Mouse (Mus musculus): ENCODE data around the gene Lypd6b. TPM values are rescaled to one million over a fixed set of nuclear protein-coding genes. Genes with fewer than 3 reads are reported as not detected.

The Lypd6b gene
- total RNA-seq, 1 experiment from 2014 or later, result 1.9 TPM

- DNase-seq, result no peak
Observed at GRCm38 (mm10) chr2:49822312-49822711, 34.8 kb downstream of the Lypd6b start.

- DNase-seq, result no peak
Observed at GRCm38 (mm10) chr2:49825588-49825987, 38.1 kb downstream of the Lypd6b start.

DNA sequence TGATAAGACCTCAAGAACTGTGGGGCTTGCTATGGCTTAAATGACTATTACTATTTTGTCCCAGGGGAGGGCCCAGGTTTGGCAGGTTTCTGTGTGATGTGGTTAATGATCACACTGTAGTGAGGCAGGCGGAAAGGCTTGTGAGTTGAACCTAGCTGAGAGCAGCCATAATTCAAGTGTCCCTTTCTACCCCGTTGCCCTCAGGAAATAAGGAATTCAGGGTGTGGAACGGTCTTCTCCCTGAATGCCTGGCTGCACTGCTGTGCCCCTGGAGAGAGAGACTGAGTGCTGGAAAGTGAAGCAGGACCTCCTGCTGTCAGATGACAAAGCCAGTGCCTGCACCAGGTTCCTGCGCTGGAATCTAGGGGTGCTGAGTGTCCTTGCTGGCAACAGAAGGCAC is 40.3 kb downstream of the Lypd6b start:
- no peak for DNase-seq

GRCm38 (mm10) chr2:49830369-49830768 is 42.9 kb downstream of the Lypd6b start:
- no peak for DNase-seq

- no peak for DNase-seq
Observed at GRCm38 (mm10) chr2:49832277-49832803, 44.9 kb downstream of the Lypd6b start.

DNA sequence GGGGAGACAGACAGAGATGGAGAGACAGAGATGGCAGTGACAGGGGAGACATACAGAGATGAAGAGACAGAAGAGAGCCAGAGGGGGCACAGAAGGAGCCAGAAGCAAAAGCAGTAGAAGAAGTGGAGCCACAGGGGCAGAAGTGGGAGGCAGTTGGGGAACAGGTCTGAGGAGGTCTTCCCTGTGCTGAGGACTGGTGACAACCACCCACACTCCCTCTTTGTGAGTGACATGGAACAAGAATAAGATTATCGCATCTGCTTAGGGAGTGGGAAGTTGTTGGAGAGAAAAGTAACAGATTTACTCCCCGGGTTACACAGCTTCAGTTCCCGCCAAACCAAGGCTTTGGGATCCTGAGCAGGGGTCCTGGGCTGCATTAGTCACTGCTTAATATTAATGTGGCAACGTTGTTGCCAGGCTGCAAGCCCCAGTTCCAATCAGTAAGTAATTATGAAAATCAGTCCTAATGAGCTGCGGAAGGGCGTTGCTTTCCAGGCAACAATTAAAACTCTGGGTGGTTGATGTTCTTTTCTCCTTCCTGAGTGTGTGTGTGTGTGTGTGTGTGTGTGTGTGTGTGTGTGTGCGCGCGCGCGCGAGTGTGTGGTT is 50.1 kb downstream of the Lypd6b start:
- DNase-seq, result no peak

DNA sequence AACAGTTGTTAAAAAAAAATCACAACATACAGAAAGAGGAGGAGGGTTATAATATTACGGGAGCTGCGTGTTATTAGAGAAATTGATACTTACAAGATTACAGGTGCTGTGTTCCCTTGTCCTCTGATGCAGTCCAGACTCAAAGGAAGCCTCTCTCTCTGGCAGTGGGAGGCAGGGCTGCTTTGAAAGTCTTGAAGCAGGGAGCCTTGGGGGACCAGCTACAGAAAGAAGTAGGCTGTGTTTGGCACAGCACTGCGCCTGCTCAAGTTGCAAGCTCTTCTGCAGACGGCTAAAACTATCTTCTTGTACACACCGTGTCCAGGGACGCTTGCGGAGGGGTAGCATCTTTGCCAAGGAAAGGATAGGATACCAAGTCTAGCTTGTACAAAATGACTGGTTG is 51.1 kb downstream of the Lypd6b start:
- no peak for DNase-seq

DNA sequence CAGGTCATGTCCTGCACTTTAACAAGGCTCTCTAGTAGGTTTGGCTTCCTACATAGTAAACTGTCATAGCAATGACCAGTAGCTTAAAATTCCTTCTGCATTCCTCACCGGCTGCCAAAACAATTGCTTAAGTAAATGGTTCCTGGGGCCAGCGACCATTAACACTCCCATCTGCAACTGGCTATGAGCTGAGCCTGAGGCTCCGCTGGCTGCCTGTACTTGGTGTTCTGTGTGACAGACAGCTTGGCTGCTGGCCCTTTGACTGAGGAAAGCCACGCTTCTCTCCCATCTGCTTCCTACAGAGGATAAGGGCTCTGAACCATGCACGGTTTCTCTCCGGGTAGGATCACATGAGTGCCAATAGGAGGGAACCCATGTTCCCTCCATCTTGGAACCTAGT is 53.1 kb downstream of the Lypd6b start:
- DNase-seq, result peak; percentile 20

- no peak for DNase-seq
Observed at GRCm38 (mm10) chr2:49841089-49841488, 53.6 kb downstream of the Lypd6b start.

- no peak for DNase-seq
Observed at GRCm38 (mm10) chr2:49845104-49845503, 57.6 kb downstream of the Lypd6b start.

GRCm38 (mm10) chr2:49846097-49846496 is 58.6 kb downstream of the Lypd6b start:
- DNase-seq, result no peak

- no peak for DNase-seq
Observed at GRCm38 (mm10) chr2:49846880-49847279, 59.4 kb downstream of the Lypd6b start.

DNA sequence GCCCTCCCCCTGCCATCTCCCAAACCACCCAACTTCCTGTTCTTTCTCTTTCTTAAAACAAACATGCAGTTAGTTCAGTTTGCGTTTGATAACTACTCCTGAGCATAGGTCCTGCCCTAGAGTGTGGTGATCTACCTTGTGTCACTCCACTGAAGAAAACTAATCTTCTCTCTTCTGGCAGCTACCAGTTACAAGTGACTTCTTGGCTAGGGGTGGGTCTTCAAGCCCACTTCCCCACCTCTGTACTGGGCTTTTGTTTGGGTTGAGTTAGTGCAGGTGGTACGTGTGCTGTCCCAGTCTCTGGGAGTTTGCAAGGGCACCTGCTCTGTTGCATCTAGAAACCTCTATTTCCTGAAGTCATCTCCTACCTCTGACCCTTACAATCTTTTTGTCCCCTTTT is 60.3 kb downstream of the Lypd6b start:
- no peak for DNase-seq

GRCm38 (mm10) chr2:49849771-49850170 is 62.3 kb downstream of the Lypd6b start:
- DNase-seq, result no peak

GRCm38 (mm10) chr2:49851977-49852376 is 64.5 kb downstream of the Lypd6b start:
- no peak for DNase-seq

DNA sequence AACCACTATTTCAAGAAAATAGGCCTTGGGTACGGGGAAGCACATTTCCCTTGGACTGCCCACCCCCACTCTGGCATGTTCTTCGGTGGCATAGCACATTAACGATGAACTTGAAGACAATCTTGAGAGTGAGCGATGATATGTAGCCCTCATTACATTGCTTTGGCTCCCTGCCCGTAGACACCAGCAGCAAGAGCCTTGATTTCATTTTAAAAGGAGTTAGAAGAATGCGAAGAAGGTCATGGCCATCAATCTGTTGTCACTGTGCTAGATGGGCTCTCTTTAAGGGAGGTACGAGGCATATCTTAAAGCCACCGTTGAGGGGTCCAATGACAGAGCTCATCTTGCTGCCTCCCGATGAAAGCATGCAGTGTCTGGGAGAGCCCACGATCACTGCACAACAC is 68.7 kb downstream of the Lypd6b start:
- DNase-seq, result peak; percentile 29

DNA sequence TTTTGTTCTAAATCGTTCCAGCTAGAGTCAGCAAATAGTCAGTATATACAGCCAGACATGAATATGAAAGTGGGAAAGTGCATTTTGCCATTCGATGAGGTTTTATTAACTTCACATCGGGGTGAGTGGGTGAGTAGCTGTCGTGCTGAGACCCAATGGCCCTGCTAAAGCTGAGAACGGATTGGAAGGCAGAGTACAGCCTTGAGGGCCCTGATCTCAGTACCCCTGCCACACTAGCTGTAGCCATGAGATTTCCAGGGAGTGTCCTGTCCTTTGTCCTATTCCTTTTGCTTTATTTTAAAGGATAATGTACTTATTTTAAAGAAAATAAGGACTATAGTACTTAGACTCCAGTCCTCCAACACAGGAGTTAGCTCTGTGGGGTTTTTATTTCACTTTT is 69.1 kb downstream of the Lypd6b start:
- DNase-seq, result no peak

GRCm38 (mm10) chr2:49860219-49860962 is 72.9 kb downstream of the Lypd6b start:
- DNase-seq, result no peak

GRCm38 (mm10) chr2:49860969-49861592 is 73.6 kb downstream of the Lypd6b start:
- DNase-seq, result no peak

DNA sequence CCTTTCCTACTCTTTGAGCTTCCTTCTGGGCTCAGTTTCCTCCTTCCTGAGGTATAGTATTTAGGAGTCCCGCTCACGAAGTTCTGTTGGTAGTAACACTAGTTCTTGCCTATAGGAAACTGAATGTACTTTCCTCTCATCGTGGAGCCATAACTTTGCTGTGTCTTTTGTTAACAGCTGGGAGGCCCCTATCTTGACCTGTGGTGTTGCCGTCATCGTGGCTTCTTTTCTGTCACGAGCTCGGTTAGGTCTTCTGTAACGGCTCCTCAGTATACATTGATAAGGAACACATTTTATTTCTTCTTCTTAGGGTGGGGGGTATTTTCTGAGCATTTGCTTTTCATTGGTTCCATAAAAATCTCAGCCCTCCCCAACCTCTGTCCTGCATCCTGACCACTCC is 74.2 kb downstream of the Lypd6b start:
- DNase-seq, result no peak

GRCm38 (mm10) chr2:49868116-49868858 is 80.8 kb downstream of the Lypd6b start:
- DNase-seq, result no peak

DNA sequence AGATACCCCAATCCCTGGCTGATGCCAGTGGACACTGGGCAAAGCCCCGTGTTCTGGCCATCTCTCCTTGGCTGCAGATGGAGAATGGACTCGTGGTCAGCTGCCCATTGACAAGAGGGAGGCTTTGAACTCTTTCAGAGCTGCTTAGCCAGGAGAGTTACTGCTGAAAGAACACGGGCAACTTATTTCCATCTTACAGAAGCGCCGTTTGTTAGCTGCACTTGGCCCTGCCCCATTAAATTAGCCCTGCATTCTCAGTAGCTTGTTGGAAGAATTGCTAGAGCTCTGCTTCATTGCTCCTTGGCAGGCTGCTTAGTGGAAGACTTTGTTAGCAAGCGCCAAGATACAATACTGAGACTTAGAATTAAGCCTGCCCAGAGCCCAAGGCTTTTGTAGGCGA is 81.6 kb downstream of the Lypd6b start:
- no peak for DNase-seq
